Mouse (Mus musculus): ENCODE measurements around the gene Gm20219.

The Gm20219 gene

GRCm38 (mm10) chr17:56567370-56567769 lies 13.2 kb upstream of the Gm20219 start:
- no peak for TF ChIP-seq GATA4 (IDR thresholded peaks at IDR 0.05; ENCODE audit: insufficient replicate concordance, low read length)

- no peak for TF ChIP-seq GATA4 (IDR thresholded peaks at IDR 0.05; ENCODE audit: insufficient replicate concordance, low read length)
Measured at GRCm38 (mm10) chr17:56566918-56567317, 12.7 kb upstream of the Gm20219 start.

- TF ChIP-seq GATA4 (IDR thresholded peaks at IDR 0.05; ENCODE audit: insufficient replicate concordance, low read length) = no peak
Measured at GRCm38 (mm10) chr17:56566293-56566692, 12.1 kb upstream of the Gm20219 start.

- TF ChIP-seq GATA4 (IDR thresholded peaks at IDR 0.05; ENCODE audit: insufficient replicate concordance, low read length) = no peak
Measured at GRCm38 (mm10) chr17:56561866-56562265, 7.7 kb upstream of the Gm20219 start.

- no peak for TF ChIP-seq GATA4 (IDR thresholded peaks at IDR 0.05; ENCODE audit: insufficient replicate concordance, low read length)
Measured at GRCm38 (mm10) chr17:56560131-56560530, 5.9 kb upstream of the Gm20219 start.

GRCm38 (mm10) chr17:56559386-56559785 lies 5.2 kb upstream of the Gm20219 start:
- TF ChIP-seq GATA4 (IDR thresholded peaks at IDR 0.05; ENCODE audit: insufficient replicate concordance, low read length) = no peak

- no peak for TF ChIP-seq GATA4 (IDR thresholded peaks at IDR 0.05; ENCODE audit: insufficient replicate concordance, low read length)
Measured at GRCm38 (mm10) chr17:56558448-56558847, 4.3 kb upstream of the Gm20219 start.

- TF ChIP-seq GATA4 (IDR thresholded peaks at IDR 0.05; ENCODE audit: insufficient replicate concordance, low read length) = no peak
Measured at GRCm38 (mm10) chr17:56552781-56553363, 1.3 kb downstream of the Gm20219 start.

GRCm38 (mm10) chr17:56551841-56552581 lies 2.2 kb downstream of the Gm20219 start:
- no peak for TF ChIP-seq GATA4 (IDR thresholded peaks at IDR 0.05; ENCODE audit: insufficient replicate concordance, low read length)

- TF ChIP-seq GATA4 (IDR thresholded peaks at IDR 0.05; ENCODE audit: insufficient replicate concordance, low read length) = no peak
Measured at GRCm38 (mm10) chr17:56550784-56551475, 3.3 kb downstream of the Gm20219 start.

- no peak for TF ChIP-seq GATA4 (IDR thresholded peaks at IDR 0.05; ENCODE audit: insufficient replicate concordance, low read length)
Measured at GRCm38 (mm10) chr17:56548605-56549105, 5.5 kb downstream of the Gm20219 start.

GRCm38 (mm10) chr17:56547846-56548604 lies 6.2 kb downstream of the Gm20219 start:
- TF ChIP-seq GATA4 (IDR thresholded peaks at IDR 0.05; ENCODE audit: insufficient replicate concordance, low read length) = no peak

- TF ChIP-seq GATA4 (IDR thresholded peaks at IDR 0.05; ENCODE audit: insufficient replicate concordance, low read length) = no peak
Measured at GRCm38 (mm10) chr17:56547116-56547845, 6.9 kb downstream of the Gm20219 start.

- TF ChIP-seq GATA4 (IDR thresholded peaks at IDR 0.05; ENCODE audit: insufficient replicate concordance, low read length) = no peak
Measured at GRCm38 (mm10) chr17:56546576-56546975, 7.6 kb downstream of the Gm20219 start.

GRCm38 (mm10) chr17:56545945-56546344 lies 8.2 kb downstream of the Gm20219 start:
- TF ChIP-seq GATA4 (IDR thresholded peaks at IDR 0.05; ENCODE audit: insufficient replicate concordance, low read length) = no peak

Measured in liver, adult (tissue).